Mouse (Mus musculus): Measurements from ENCODE around the gene Pik3r1. TPM values are rescaled to one million over a fixed set of nuclear protein-coding genes. Genes with fewer than 3 reads are reported as not detected.

Pik3r1 gene
- polyA plus RNA-seq (2015; fragmentation: Nextera tagmentation; extraction: Ambion mirVana): 38.8 and 45.0 TPM in 2 replicates

DNA sequence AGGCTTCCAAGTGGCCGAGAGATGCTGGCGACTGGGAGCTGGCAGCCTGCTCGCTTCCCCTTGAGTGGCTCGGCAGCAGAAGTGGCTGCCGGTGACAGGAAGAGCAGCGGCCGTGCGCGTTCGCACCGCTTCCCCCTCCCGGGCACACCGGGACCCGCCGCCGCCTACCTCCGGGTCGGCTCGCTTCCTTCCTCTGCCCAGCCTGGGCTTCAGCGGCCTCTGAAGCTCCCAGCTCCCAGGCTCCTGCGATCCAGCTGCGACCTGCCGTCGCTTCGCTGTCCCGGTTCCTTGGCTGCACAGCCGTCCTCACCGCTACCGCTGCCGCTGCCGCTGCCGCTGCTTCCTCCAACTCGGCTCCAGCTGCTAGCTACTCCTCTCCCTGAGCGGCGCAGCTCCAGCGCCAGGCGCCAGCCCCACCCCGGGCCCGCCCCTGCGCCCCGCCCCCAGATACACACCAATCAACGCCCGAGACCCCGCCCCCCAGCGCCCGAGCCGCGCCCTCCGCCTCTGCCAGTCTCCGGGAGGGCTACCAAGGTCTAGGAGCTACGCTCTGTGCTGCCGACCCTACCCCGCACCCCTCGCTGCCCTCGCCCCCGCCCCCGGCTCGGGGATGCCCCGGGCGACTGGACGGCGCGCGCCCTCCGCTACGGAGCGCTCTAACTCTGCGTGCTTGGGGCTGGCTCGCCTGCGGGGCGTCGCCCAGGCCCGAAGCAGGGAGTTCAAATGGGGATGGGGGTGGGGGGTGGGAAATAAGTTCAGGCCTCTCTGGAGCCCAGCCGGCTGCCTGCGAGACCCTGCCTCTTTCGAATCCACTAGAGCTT, at the start of gene Pik3r1:
TSS of gene Pik3r1 (minus strand) at position 409 of the 821 bp plus-strand sequence.
- peak; percentile 97 for ATAC-seq (ENCODE audit: insufficient number of reproducible peaks, insufficient read depth, low FRiP score, low TSS enrichment, low read depth)
- no peaks in the 10 kb centered on the region for H3K27me3 ChIP-seq
- peak within 1 kb of the TSS; percentile 91 for H3K4me3 ChIP-seq
- H3K4me2 ChIP-seq: peak within 1 kb of the TSS; percentile 85
- peak within 1 kb of the TSS; percentile 95 for H3K27ac ChIP-seq
- H3K9me3 ChIP-seq: no peaks in the 10 kb centered on the region
- H3K4me1 ChIP-seq: peaks cover 40% of the 10 kb centered on the region
- under 1% methylated on average over 76 of the region's 76 CpGs for WGBS
- no peaks in the 10 kb centered on the region for H3K36me3 ChIP-seq
- H3K9ac ChIP-seq: peak within 1 kb of the TSS; percentile 91

DNA sequence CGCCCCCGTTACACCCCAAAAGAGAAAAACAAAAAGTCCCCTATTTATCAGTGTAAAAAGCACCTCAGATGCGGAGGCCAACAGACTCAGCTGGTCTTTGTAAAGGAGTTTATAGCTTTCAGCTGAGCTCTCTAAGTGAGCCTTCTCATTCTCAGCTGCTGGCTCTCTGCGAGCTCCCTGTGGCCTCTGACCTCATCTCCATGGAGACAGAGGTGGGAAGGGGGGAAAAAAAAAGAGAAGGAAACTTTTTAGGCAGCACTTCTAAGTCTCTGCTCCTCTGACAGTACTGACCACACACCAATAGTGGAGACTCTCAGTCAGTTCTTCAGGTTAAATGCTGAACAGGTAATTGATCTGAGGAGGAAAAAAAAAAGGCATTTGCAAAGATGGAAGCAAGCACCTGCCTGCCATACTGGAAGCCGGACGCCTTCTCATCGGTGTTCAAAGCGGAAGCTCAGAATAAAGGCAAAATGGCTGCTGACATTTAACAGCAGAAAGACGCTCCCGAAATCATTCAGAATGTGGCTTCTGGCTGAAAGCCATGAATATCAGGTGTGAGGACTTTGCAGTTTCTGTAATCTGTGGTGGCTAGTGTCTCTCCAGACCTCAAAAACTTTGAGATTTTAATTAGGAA, 45.4 kb upstream of the Pik3r1 start:
- peaks cover 5% of the 10 kb centered on the region; the same call in 1 of the 2 replicates for H3K4me1 ChIP-seq

DNA sequence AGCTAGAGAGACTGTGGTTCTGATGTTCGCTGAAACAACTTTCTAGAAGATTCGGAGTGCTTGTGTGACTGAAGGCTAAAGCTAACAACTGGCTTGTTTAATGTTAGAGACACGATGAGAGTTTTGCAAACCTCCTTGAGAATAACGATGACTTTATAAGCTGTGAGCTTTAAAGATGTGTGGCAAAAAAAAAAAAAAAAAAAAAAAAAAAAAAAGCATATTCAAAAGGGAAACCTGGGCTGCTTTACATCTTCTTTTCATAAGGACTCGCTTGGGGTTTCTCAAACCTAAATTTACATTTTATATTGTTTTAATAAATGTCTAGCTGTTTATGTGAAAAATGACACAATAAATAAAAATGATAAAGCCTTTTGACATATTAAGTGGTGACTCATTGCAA, 44.3 kb upstream of the Pik3r1 start:
- no peaks in the 10 kb centered on the region for H3K36me3 ChIP-seq
- peaks cover 5% of the 10 kb centered on the region; the same call in 1 of the 2 replicates for H3K4me1 ChIP-seq
- no peaks in the 10 kb centered on the region for H3K27me3 ChIP-seq
- no peak for ATAC-seq (ENCODE audit: insufficient number of reproducible peaks, insufficient read depth, low FRiP score, low TSS enrichment, low read depth)
- no peaks in the 10 kb centered on the region for H3K9me3 ChIP-seq
- WGBS: 75% methylated on average over 5 of the region's 5 CpGs
- H3K4me2 ChIP-seq: no peak overlapping the region
- no peak overlapping the region for H3K27ac ChIP-seq
- H3K9ac ChIP-seq: no peak overlapping the region
- H3K4me3 ChIP-seq: no peak overlapping the region

More for the DNA sequence above, 45.4 kb upstream of the Pik3r1 start:
- Histone ChIP-seq H3K9me3 (no peaks in the 10 kb centered on the region), H3K36me3 (no peaks in the 10 kb centered on the region), H3K9ac (no peak overlapping the region), H3K4me2 (no peak overlapping the region), H3K4me3 (no peak overlapping the region), H3K27ac (no peak overlapping the region), H3K27me3 (no peaks in the 10 kb centered on the region)
- ATAC-seq (ENCODE audit: insufficient number of reproducible peaks, insufficient read depth, low FRiP score, low TSS enrichment, low read depth): no peak
- 23% methylated on average over 10 of the region's 10 CpGs for WGBS

DNA sequence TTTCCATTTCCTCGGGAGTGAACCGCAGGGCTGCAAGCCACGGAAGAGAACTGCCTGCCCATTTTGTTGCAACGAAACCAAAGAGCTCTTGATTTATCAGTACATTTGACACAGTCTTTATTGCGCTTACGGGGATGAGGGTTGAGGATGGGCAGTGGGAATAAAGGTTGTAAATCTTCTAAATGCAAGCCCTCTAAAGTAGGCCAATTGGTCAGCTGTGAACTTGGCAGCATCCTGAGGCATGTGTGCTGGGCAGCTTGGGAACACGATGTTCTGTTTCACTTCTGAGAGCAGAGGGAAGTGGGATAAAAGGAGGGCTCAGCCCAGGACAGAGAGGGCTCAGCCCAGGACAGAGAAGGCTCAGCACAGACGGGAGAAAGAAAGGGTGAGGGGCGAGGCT, 43.9 kb upstream of the Pik3r1 start:
- no peak for ATAC-seq (ENCODE audit: insufficient number of reproducible peaks, insufficient read depth, low FRiP score, low TSS enrichment, low read depth)
- Histone ChIP-seq H3K4me1 (peaks cover 5% of the 10 kb centered on the region; the same call in 1 of the 2 replicates), H3K4me2 (no peak overlapping the region), H3K27me3 (no peaks in the 10 kb centered on the region), H3K36me3 (no peaks in the 10 kb centered on the region), H3K4me3 (no peak overlapping the region), H3K9me3 (no peaks in the 10 kb centered on the region), H3K27ac (no peak overlapping the region), H3K9ac (no peak overlapping the region)
- 53% methylated on average over 9 of the region's 9 CpGs for WGBS

DNA sequence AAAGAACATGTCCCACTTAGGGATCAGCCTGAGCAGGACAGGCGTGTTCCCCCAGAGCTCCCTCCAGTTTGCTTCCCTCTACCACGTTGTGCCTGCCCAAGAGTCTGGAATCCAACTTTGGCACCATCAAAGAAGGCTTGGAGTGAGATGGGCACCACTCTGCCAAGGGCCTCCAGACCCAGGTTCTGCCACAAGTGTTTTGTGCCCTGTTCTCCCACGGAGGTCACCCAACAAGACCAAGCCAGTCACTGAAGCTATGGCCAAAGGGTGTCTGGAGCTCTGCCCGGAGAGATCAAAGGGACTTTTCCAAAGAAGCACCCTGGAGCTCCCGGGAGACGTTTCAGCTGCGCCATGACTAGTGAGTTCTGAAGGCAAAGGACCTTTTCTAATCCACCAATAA, 42.6 kb upstream of the Pik3r1 start:
- WGBS: 73% methylated on average over 7 of the region's 7 CpGs
- H3K4me1 ChIP-seq: peaks cover 5% of the 10 kb centered on the region; the same call in 1 of the 2 replicates
- no peaks in the 10 kb centered on the region for H3K9me3 ChIP-seq
- H3K4me3 ChIP-seq: no peak overlapping the region
- H3K4me2 ChIP-seq: no peak overlapping the region
- no peaks in the 10 kb centered on the region for H3K36me3 ChIP-seq
- no peaks in the 10 kb centered on the region for H3K27me3 ChIP-seq
- H3K9ac ChIP-seq: no peak overlapping the region
- no peak for ATAC-seq (ENCODE audit: insufficient number of reproducible peaks, insufficient read depth, low FRiP score, low TSS enrichment, low read depth)
- H3K27ac ChIP-seq: no peak overlapping the region

DNA sequence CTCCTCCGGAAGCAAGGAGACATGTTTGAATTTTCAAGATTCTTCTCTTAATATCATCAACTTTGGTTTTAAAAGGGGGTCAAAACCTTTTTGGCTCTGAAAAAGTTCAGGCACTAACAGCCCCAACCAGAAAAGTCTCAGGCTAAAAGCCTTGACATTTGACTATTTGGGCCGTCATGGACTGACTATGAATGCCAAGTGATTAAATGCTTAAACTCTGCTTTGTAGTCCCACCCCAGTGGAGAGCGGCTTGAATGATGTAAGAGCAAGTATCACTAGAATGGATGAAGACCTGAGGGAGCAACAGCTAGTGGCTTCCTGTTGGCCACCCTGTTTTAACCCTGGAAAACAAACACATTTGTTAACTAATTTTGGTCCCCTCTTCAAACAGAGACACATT, 41.8 kb upstream of the Pik3r1 start:
- WGBS: 84% methylated on average over 3 of the region's 3 CpGs
- no peaks in the 10 kb centered on the region for H3K36me3 ChIP-seq
- no peak overlapping the region for H3K9ac ChIP-seq
- H3K4me2 ChIP-seq: no peak overlapping the region
- peaks cover 5% of the 10 kb centered on the region; the same call in 1 of the 2 replicates for H3K4me1 ChIP-seq
- H3K4me3 ChIP-seq: no peak overlapping the region
- no peaks in the 10 kb centered on the region for H3K9me3 ChIP-seq
- ATAC-seq (ENCODE audit: insufficient number of reproducible peaks, insufficient read depth, low FRiP score, low TSS enrichment, low read depth): no peak
- no peak overlapping the region for H3K27ac ChIP-seq
- H3K27me3 ChIP-seq: no peaks in the 10 kb centered on the region

DNA sequence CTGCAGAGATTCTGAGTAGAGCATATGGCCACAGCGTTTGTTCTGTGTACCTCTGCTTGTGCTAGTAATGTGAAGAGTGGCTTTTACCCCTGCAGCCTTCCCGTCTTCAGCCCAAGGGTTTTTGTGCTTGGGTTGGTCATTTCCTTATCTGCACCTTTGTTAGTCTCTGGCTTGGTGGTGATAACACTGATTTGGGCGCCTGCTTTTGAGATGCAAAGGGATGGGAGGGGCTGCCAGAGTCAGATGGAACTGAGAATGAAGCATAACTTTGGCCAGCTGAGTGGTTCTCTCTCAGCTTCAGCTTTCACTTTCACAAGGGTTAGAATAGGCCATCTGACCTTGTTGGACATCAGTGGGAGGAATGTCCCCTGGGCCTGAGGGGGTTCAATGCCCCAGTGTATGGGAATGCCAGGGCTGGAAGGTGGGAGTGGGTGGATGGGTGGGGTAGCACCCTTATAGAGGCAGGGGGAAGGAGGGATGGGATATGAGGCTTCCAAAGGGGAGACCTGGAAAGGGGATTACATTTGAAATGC, 37.6 kb upstream of the Pik3r1 start:
- H3K4me3 ChIP-seq: no peak overlapping the region
- H3K9me3 ChIP-seq: no peaks in the 10 kb centered on the region
- H3K4me2 ChIP-seq: no peak overlapping the region
- no peaks in the 10 kb centered on the region for H3K36me3 ChIP-seq
- ATAC-seq (ENCODE audit: insufficient number of reproducible peaks, insufficient read depth, low FRiP score, low TSS enrichment, low read depth): no peak
- H3K27me3 ChIP-seq: no peaks in the 10 kb centered on the region
- 65% methylated on average over 3 of the region's 3 CpGs for WGBS
- H3K27ac ChIP-seq: no peak overlapping the region
- no peak overlapping the region for H3K9ac ChIP-seq
- peaks cover 7% of the 10 kb centered on the region for H3K4me1 ChIP-seq

DNA sequence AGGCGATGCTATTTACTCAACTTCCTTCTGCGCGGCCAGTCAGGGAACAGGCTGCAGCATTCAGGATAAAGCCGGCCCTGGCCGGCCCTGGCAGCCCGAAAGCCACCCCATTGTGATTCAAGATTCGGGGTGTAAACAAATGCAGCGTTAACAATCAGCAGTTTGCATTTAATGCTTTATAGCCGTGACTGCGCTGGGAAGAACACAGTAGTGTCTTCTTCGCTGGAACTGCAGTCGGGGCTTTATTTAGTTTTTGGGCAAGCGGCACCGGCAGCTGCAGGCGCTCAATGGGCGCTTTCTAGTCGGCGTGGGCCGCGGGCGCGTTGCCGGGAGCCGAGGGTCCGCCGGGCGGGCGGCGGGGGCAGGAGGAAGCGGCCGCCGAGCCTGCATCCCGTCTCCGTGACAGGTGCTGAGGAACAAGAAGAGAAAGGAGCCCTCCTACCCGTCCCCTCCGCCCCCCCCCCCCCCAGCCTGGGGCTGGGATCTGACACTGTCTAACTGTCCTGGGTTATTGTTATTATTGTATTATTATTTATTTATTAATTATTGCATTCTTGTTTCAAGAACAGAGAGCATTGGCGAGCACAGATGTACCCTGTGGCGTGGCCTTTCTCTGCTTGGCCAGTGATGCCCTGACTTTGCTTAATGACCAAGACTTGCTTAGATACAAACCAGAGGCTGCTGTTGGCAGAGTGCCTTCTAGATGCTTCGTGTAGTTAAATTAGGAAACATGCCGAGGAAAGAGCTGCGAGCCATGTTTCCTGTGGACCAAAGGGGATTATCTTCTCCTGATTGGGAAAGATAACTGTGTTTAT, 33.6 kb upstream of the Pik3r1 start:
- no peak overlapping the region for H3K27ac ChIP-seq
- H3K27me3 ChIP-seq: peaks cover 15% of the 10 kb centered on the region
- H3K4me2 ChIP-seq: peak overlapping the region; percentile 73
- peak overlapping the region; percentile 44 for H3K4me3 ChIP-seq
- H3K4me1 ChIP-seq: peaks cover 7% of the 10 kb centered on the region
- H3K36me3 ChIP-seq: no peaks in the 10 kb centered on the region
- 2% methylated on average over 33 of the region's 41 CpGs for WGBS
- peak; percentile 26; the same call in 1 of the 2 replicates for ATAC-seq (ENCODE audit: insufficient number of reproducible peaks, insufficient read depth, low FRiP score, low TSS enrichment, low read depth)
- no peaks in the 10 kb centered on the region for H3K9me3 ChIP-seq
- peak overlapping the region; percentile 76 for H3K9ac ChIP-seq

DNA sequence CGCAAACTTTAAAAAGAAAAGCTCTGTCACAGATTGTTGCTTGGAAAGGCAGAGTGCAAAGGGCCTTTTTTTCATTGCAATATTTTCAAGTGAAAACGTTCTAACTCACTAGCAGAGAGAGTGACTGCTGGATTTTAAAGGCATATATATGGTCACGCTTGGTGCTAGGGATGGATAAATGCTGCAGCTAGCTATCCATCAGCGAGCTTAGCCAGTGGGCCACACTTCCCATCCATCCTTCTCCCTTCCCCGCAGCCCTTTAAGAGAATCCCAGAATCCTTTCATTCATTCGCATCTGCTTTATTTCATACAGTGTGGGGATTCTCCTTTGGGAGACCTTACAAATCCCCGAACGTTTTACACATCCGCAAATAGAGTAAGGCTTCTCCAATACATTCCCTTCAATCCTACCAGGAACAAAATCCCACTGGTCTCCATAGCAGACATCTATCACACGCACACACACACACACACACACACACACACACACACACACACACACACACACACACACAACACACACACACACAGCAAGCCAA, 32.9 kb upstream of the Pik3r1 start:
- WGBS: 23% methylated on average over 10 of the region's 10 CpGs
- Histone ChIP-seq H3K4me2 (peak overlapping the region; percentile 73), H3K27ac (no peak overlapping the region), H3K9ac (peak overlapping the region; percentile 76), H3K4me3 (peak overlapping the region; percentile 44), H3K9me3 (no peaks in the 10 kb centered on the region), H3K4me1 (peaks cover 7% of the 10 kb centered on the region), H3K27me3 (peaks cover 15% of the 10 kb centered on the region), H3K36me3 (no peaks in the 10 kb centered on the region)
- ATAC-seq (ENCODE audit: insufficient number of reproducible peaks, insufficient read depth, low FRiP score, low TSS enrichment, low read depth): no peak

DNA sequence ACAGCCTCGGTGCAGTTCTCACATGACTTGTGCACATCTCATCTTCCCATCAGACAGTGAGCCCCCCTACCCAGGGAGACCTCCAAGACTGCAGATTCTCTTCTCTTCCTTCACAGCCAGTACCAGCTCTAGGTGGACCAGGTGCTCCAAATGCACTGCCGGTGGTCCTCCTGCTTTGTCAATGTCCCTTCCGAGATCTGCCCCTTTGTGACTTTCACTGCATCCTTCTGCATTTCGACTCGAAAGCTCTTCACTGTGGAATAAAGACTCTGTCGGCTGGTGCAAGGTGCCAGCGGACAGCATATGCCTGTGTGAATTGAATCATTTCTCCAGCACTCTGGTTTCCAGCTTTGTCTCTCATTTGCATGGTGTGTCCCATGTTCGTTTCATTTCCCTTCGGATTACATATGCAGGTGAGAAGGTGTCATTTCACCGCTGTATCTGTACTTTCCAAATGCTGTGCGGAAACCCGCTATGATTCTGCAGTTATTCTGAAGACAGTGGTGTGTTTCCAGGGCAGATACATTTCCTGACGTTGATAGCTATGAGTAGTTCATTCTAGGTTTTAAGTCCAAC, 32.1 kb upstream of the Pik3r1 start:
- Histone ChIP-seq H3K9ac (no peak overlapping the region), H3K4me3 (no peak overlapping the region), H3K27ac (no peak overlapping the region), H3K4me2 (no peak overlapping the region), H3K9me3 (no peaks in the 10 kb centered on the region), H3K36me3 (no peaks in the 10 kb centered on the region), H3K4me1 (peaks cover 7% of the 10 kb centered on the region), H3K27me3 (peaks cover 15% of the 10 kb centered on the region)
- 83% methylated on average over 13 of the region's 13 CpGs for WGBS
- no peak for ATAC-seq (ENCODE audit: insufficient number of reproducible peaks, insufficient read depth, low FRiP score, low TSS enrichment, low read depth)

DNA sequence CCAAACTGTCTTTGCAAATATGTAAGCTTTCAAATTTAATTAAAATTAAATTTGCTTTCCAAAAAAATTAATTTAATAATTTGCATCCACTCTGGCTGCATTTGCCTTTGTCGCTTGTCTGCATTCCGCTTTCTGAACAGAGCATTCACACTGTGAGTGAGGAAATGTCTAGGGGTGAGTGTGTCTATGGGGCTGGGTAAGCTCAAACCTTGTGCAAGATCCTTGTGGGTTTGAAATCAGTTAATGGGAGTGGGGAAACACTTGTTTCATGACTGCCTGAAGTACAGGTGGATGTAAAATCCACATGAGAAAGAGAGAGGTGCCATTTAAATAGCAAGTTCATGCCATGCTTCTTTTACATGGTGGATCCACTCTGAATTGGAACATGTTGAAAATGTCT, 31.3 kb upstream of the Pik3r1 start:
- no peaks in the 10 kb centered on the region for H3K9me3 ChIP-seq
- no peak overlapping the region for H3K27ac ChIP-seq
- peaks cover 15% of the 10 kb centered on the region for H3K27me3 ChIP-seq
- H3K4me3 ChIP-seq: no peak overlapping the region
- ATAC-seq (ENCODE audit: insufficient number of reproducible peaks, insufficient read depth, low FRiP score, low TSS enrichment, low read depth): no peak
- no peak overlapping the region for H3K9ac ChIP-seq
- H3K4me1 ChIP-seq: peaks cover 7% of the 10 kb centered on the region
- H3K36me3 ChIP-seq: no peaks in the 10 kb centered on the region
- WGBS: 89% methylated on average over 2 of the region's 2 CpGs
- no peak overlapping the region for H3K4me2 ChIP-seq

All from embryonic facial prominence, embryonic 13.5 days (tissue).